Mouse (Mus musculus): ENCODE results near the gene Vmn1r1. TPM values are rescaled to one million over a fixed set of nuclear protein-coding genes. Genes with fewer than 3 reads are reported as not detected.

Gene Vmn1r1
- total and polyA plus RNA-seq, 3 experiments: not detected

- TF ChIP-seq USF1 (IDR thresholded peaks at IDR 0.05; ENCODE audit: low read depth, low read length): no peak
- peak; percentile 85 for TF ChIP-seq BHLHE40 (IDR thresholded peaks at IDR 0.05; ENCODE audit: low read depth, low read length)
- TF ChIP-seq POLR2A (IDR thresholded peaks at IDR 0.05; ENCODE audit: low read depth, low read length): 0 out of 2 replicates have a peak, but pooled peaks have one; percentile 10
- no peak for TF ChIP-seq ZC3H11A (IDR thresholded peaks at IDR 0.05; ENCODE audit: low read depth, low read length)
- TF ChIP-seq MYC (IDR thresholded peaks at IDR 0.05; ENCODE audit: low read depth, low read length): peak; percentile 78; the same call in 1 of the 2 replicates
- peak; percentile 92 for TF ChIP-seq MAFK (IDR thresholded peaks at IDR 0.05; ENCODE audit: insufficient replicate concordance, low read length)
- TF ChIP-seq CHD2 (IDR thresholded peaks at IDR 0.05; ENCODE audit: low read length): peak; percentile 90
- TF ChIP-seq NELFE (IDR thresholded peaks at IDR 0.05; ENCODE audit: low read depth, low read length): no peak
- peak; percentile 76; the same call in 1 of the 2 replicates for TF ChIP-seq KAT2A (IDR thresholded peaks at IDR 0.05; ENCODE audit: insufficient replicate concordance, low read length)
- TF ChIP-seq ELF1 (IDR thresholded peaks at IDR 0.05; ENCODE audit: low read depth, low read length): peak; percentile 65
- TF ChIP-seq USF2 (conservative IDR thresholded peaks at IDR 0.05; ENCODE audit: low read depth, low read length): no peak
- TF ChIP-seq JUND (conservative IDR thresholded peaks at IDR 0.05; ENCODE audit: low read depth, low read length): peak; percentile 67
- peak; percentile 89 for TF ChIP-seq ZMIZ1 (IDR thresholded peaks at IDR 0.05; ENCODE audit: low read depth, low read length)
- TF ChIP-seq RCOR1 (conservative IDR thresholded peaks at IDR 0.05; ENCODE audit: low read depth, low read length): peak; percentile 89
Observed at GRCm38 (mm10) chr1:182111386-182112317, 52.6 kb downstream of the Vmn1r1 start (continued).

- Histone ChIP-seq H3K4me3 (replicated peaks in 1 of 3; ENCODE audit: low read depth in 2 of 3, low read length in 2 of 3, poor library complexity in 1 of 3) (no peak overlapping the region), H3K27me3 (replicated peaks) (no peaks in the 10 kb centered on the region), H3K9ac (ENCODE audit: insufficient read depth, low read depth) (no peak overlapping the region; the same call in 1 of the 2 replicates), H3K27ac (ENCODE audit: insufficient read depth, low read depth) (peak overlapping the region; percentile 99), H3K36me3 (replicated peaks in 1 of 2; ENCODE audit: control insufficient read depth in 1 of 2, insufficient read depth in 1 of 2, low read length in 1 of 2) (no peaks in the 10 kb centered on the region), H3K9me3 (replicated peaks; ENCODE audit: low read length) (no peaks in the 10 kb centered on the region), H3K4me1 (ENCODE audit: control insufficient read depth in 1 of 2, insufficient read depth in 2 of 2) (peaks cover 41 to 58% of the 10 kb centered on the region in 2 experiments), H3K79me2 (replicated peaks; ENCODE audit: control insufficient read depth, extremely low read depth, insufficient read depth, poor library complexity, severe bottlenecking) (no peaks in the 10 kb centered on the region), H3K4me2 (ENCODE audit: insufficient read depth, low read depth, poor library complexity, severe bottlenecking) (no peak overlapping the region)
- TF ChIP-seq SMC3 (IDR thresholded peaks at IDR 0.05; ENCODE audit: low read depth, low read length): no peak
- no peak for TF ChIP-seq MEF2A (IDR thresholded peaks at IDR 0.05; ENCODE audit: borderline replicate concordance, low read depth, low read length)
- TF ChIP-seq ELF1 (IDR thresholded peaks at IDR 0.05; ENCODE audit: low read depth, low read length): no peak
- TF ChIP-seq NELFE (IDR thresholded peaks at IDR 0.05; ENCODE audit: low read depth, low read length): no peak
- no peak for TF ChIP-seq RAD21 (IDR thresholded peaks at IDR 0.05; ENCODE audit: low read depth, low read length)
- no peak for TF ChIP-seq MYC (IDR thresholded peaks at IDR 0.05; ENCODE audit: low read depth, low read length)
- no peak for TF ChIP-seq JUN (IDR thresholded peaks at IDR 0.05; ENCODE audit: insufficient read depth, low read depth, low read length)
- no peak for TF ChIP-seq ZMIZ1 (IDR thresholded peaks at IDR 0.05; ENCODE audit: low read depth, low read length)
- TF ChIP-seq E2F4 (IDR thresholded peaks at IDR 0.05; ENCODE audit: insufficient replicate concordance, low read depth, low read length): no peak
- no peak for TF ChIP-seq CHD2 (IDR thresholded peaks at IDR 0.05; ENCODE audit: low read length)
- no peak for TF ChIP-seq KAT2A (IDR thresholded peaks at IDR 0.05; ENCODE audit: insufficient replicate concordance, low read length)
- TF ChIP-seq ETS1 (conservative IDR thresholded peaks at IDR 0.05; ENCODE audit: low read depth, low read length): no peak
- TF ChIP-seq SIN3A (IDR thresholded peaks at IDR 0.05; ENCODE audit: low read length): no peak
- TF ChIP-seq BHLHE40 (IDR thresholded peaks at IDR 0.05; ENCODE audit: low read depth, low read length): no peak
- TF ChIP-seq TCF12 (IDR thresholded peaks at IDR 0.05; ENCODE audit: low read depth, low read length): no peak
- no peak for TF ChIP-seq ZC3H11A (IDR thresholded peaks at IDR 0.05; ENCODE audit: low read depth, low read length)
- TF ChIP-seq IRF4 (IDR thresholded peaks at IDR 0.05; ENCODE audit: low read depth, low read length): no peak
- DNase-seq (ENCODE audit: extremely low read depth): no peak
- dilution Hi-C loops (cut with MboI; ENCODE audit: extremely low pct_ligation_motif_present, extremely low pct_unique_long_range_greater_than_20kb, low sequenced_read_pairs): no loop called here
- in situ Hi-C loops (cut with MboI; ENCODE audit: low pct_ligation_motif_present, low pct_unique_long_range_greater_than_20kb, low sequenced_read_pairs): loop anchor here (10.0 kb wide), 1 partner anchor 386 kb away; no protein-coding TSS in a partner anchor
Observed at GRCm38 (mm10) chr1:182110708-182111385, 53.4 kb downstream of the Vmn1r1 start.

Data from CH12.LX (cell line).